Mouse (Mus musculus) lung, adult 18-20 months (tissue): ENCODE results near the gene Zfp423.
A peak's percentile ranks its signal among the peaks of the same experiment; 100 is the strongest.

ENCODE experiments used
- DNase-seq, 2 experiments: peaks; one replicate each; pipeline ENCODE4 v3.0.0; 2022; ENCODE audit warnings: mixed read lengths in 2 of 2

The Zfp423 gene

GRCm38 (mm10) chr8:87959320-87959920 lies at the start of gene Zfp423:
Zfp423 (minus strand) TSS chr8:87959595.
- DNase-seq: peak in 1 of 2 experiments; percentile 18

- DNase-seq: no peak
Measured at GRCm38 (mm10) chr8:88006811-88007210, 47.4 kb upstream of the Zfp423 start.

GRCm38 (mm10) chr8:87984778-87985177 lies 25.4 kb upstream of the Zfp423 start:
- DNase-seq: no peak

- no peak for DNase-seq
Measured at GRCm38 (mm10) chr8:87984032-87984431, 24.6 kb upstream of the Zfp423 start.

GRCm38 (mm10) chr8:87982936-87983335 lies 23.5 kb upstream of the Zfp423 start:
- no peak for DNase-seq

- no peak for DNase-seq
Measured at GRCm38 (mm10) chr8:87975466-87975809, 16.0 kb upstream of the Zfp423 start.

- peak; percentile 14 to 19 for DNase-seq
Measured at GRCm38 (mm10) chr8:87974759-87975465, 15.5 kb upstream of the Zfp423 start.

- DNase-seq: no peak
Measured at GRCm38 (mm10) chr8:87974122-87974758, 14.8 kb upstream of the Zfp423 start.

GRCm38 (mm10) chr8:87967866-87968620 lies 8.6 kb upstream of the Zfp423 start:
- no peak for DNase-seq

GRCm38 (mm10) chr8:87967057-87967820 lies 7.8 kb upstream of the Zfp423 start:
- DNase-seq: no peak

- DNase-seq: no peak
Measured at GRCm38 (mm10) chr8:87962514-87963225, 3.3 kb upstream of the Zfp423 start.

GRCm38 (mm10) chr8:87961680-87962513 lies 2.5 kb upstream of the Zfp423 start:
- DNase-seq: peak; percentile 60

GRCm38 (mm10) chr8:87961108-87961507 lies 1.7 kb upstream of the Zfp423 start:
- peak in 1 of 2 experiments; percentile 37 for DNase-seq

- peak; percentile 60 to 66 for DNase-seq
Measured at GRCm38 (mm10) chr8:87960061-87960749, 810 bp upstream of the Zfp423 start.

- DNase-seq: peak; percentile 68 to 72
Measured at GRCm38 (mm10) chr8:87958451-87959319, 710 bp downstream of the Zfp423 start.

GRCm38 (mm10) chr8:87957871-87958450 lies 1.4 kb downstream of the Zfp423 start:
- DNase-seq: peak; percentile 59 to 61

- no peak for DNase-seq
Measured at GRCm38 (mm10) chr8:87956001-87956400, 3.4 kb downstream of the Zfp423 start.

GRCm38 (mm10) chr8:87953473-87953872 lies 5.9 kb downstream of the Zfp423 start:
- DNase-seq: no peak

- no peak for DNase-seq
Measured at GRCm38 (mm10) chr8:87952298-87952697, 7.1 kb downstream of the Zfp423 start.
